Mouse (Mus musculus): ENCODE measurements at regions not wholly inside any gene's neighbourhood (a gene's known extent, or its start where the extent isn't known, plus 50 kb on each side); places are given as distances from the start of the nearest gene placed in this dataset.

- Histone ChIP-seq H3K4me1 (replicated peaks; ENCODE audit: low read depth, low read length) (no peaks in the 10 kb centered on the region), H3K27me3 (ENCODE audit: insufficient read depth, low read length) (0 out of 2 replicates have a peak, but pooled peaks cover 3% of the 10 kb centered on the region), H3K4me3 (replicated peaks; ENCODE audit: low read length) (no peak overlapping the region), H3K36me3 (ENCODE audit: insufficient read depth, low read length) (no peaks in the 10 kb centered on the region), H3K9me3 (ENCODE audit: low read length) (no peaks in the 10 kb centered on the region; the same call in 1 of the 2 replicates)
- TF ChIP-seq POU5F1 (IDR thresholded peaks at IDR 0.05; ENCODE audit: borderline replicate concordance, low read length) (no peak), NANOG (IDR thresholded peaks at IDR 0.05; ENCODE audit: borderline replicate concordance, low read length) (no peak), CTCF (conservative IDR thresholded peaks at IDR 0.05; ENCODE audit: low read length) (no peak)
These were observed 174.4 kb downstream of the Sptssa start for GRCm38 (mm10) chr12:54482020-54482419.

GRCm38 (mm10) chr12:54479841-54480240 lies 176.5 kb downstream of the Sptssa start:
- TF ChIP-seq CTCF (conservative IDR thresholded peaks at IDR 0.05; ENCODE audit: low read length): no peak
- TF ChIP-seq POU5F1 (IDR thresholded peaks at IDR 0.05; ENCODE audit: borderline replicate concordance, low read length): no peak
- no peak for TF ChIP-seq NANOG (IDR thresholded peaks at IDR 0.05; ENCODE audit: borderline replicate concordance, low read length)
- no peaks in the 10 kb centered on the region for H3K36me3 ChIP-seq (ENCODE audit: insufficient read depth, low read length)
- H3K9me3 ChIP-seq (ENCODE audit: low read length): no peaks in the 10 kb centered on the region; the same call in 1 of the 2 replicates
- H3K4me1 ChIP-seq (replicated peaks; ENCODE audit: low read depth, low read length): no peaks in the 10 kb centered on the region
- H3K4me3 ChIP-seq (replicated peaks; ENCODE audit: low read length): no peak overlapping the region
- no peaks in the 10 kb centered on the region for H3K27me3 ChIP-seq (ENCODE audit: insufficient read depth, low read length)

- Histone ChIP-seq H3K27me3 (ENCODE audit: insufficient read depth, low read length) (no peaks in the 10 kb centered on the region), H3K4me3 (replicated peaks; ENCODE audit: low read length) (no peak overlapping the region), H3K36me3 (ENCODE audit: insufficient read depth, low read length) (no peaks in the 10 kb centered on the region), H3K4me1 (replicated peaks; ENCODE audit: low read depth, low read length) (no peaks in the 10 kb centered on the region), H3K9me3 (ENCODE audit: low read length) (peaks cover 5% of the 10 kb centered on the region)
- TF ChIP-seq CTCF (conservative IDR thresholded peaks at IDR 0.05; ENCODE audit: low read length) (no peak), NANOG (IDR thresholded peaks at IDR 0.05; ENCODE audit: borderline replicate concordance, low read length) (no peak), POU5F1 (IDR thresholded peaks at IDR 0.05; ENCODE audit: borderline replicate concordance, low read length) (no peak)
These were observed 183.5 kb downstream of the Sptssa start for GRCm38 (mm10) chr12:54472881-54473280.

- Histone ChIP-seq H3K36me3 (ENCODE audit: insufficient read depth, low read length) (no peaks in the 10 kb centered on the region), H3K4me1 (replicated peaks; ENCODE audit: low read depth, low read length) (no peaks in the 10 kb centered on the region), H3K4me3 (replicated peaks; ENCODE audit: low read length) (no peak overlapping the region), H3K27me3 (ENCODE audit: insufficient read depth, low read length) (no peaks in the 10 kb centered on the region), H3K9me3 (ENCODE audit: low read length) (peaks cover 5% of the 10 kb centered on the region)
- TF ChIP-seq POU5F1 (IDR thresholded peaks at IDR 0.05; ENCODE audit: borderline replicate concordance, low read length): no peak
- no peak for TF ChIP-seq NANOG (IDR thresholded peaks at IDR 0.05; ENCODE audit: borderline replicate concordance, low read length)
- no peak for TF ChIP-seq CTCF (conservative IDR thresholded peaks at IDR 0.05; ENCODE audit: low read length)
These were observed 184.0 kb downstream of the Sptssa start for GRCm38 (mm10) chr12:54472407-54472806.

- H3K9me3 ChIP-seq (ENCODE audit: low read length): peaks cover 5% of the 10 kb centered on the region
- H3K27me3 ChIP-seq (ENCODE audit: insufficient read depth, low read length): no peaks in the 10 kb centered on the region
- H3K4me1 ChIP-seq (replicated peaks; ENCODE audit: low read depth, low read length): peaks cover 6% of the 10 kb centered on the region
- H3K36me3 ChIP-seq (ENCODE audit: insufficient read depth, low read length): no peaks in the 10 kb centered on the region
- H3K4me3 ChIP-seq (replicated peaks; ENCODE audit: low read length): no peak overlapping the region
- no peak for TF ChIP-seq NANOG (IDR thresholded peaks at IDR 0.05; ENCODE audit: borderline replicate concordance, low read length)
- TF ChIP-seq CTCF (conservative IDR thresholded peaks at IDR 0.05; ENCODE audit: low read length): no peak
- TF ChIP-seq POU5F1 (IDR thresholded peaks at IDR 0.05; ENCODE audit: borderline replicate concordance, low read length): no peak
These were observed 188.7 kb downstream of the Sptssa start for GRCm38 (mm10) chr12:54467635-54468034.

- TF ChIP-seq POU5F1 (IDR thresholded peaks at IDR 0.05; ENCODE audit: borderline replicate concordance, low read length) (no peak), CTCF (conservative IDR thresholded peaks at IDR 0.05; ENCODE audit: low read length) (no peak), NANOG (IDR thresholded peaks at IDR 0.05; ENCODE audit: borderline replicate concordance, low read length) (no peak)
- no peaks in the 10 kb centered on the region for H3K9me3 ChIP-seq (ENCODE audit: low read length)
- no peak overlapping the region for H3K4me3 ChIP-seq (replicated peaks; ENCODE audit: low read length)
These were observed 192.6 kb downstream of the Sptssa start for GRCm38 (mm10) chr12:54463806-54464205.

GRCm38 (mm10) chr12:54461411-54461810 lies 195.0 kb downstream of the Sptssa start:
- H3K36me3 ChIP-seq (ENCODE audit: insufficient read depth, low read length): no peaks in the 10 kb centered on the region
- H3K4me3 ChIP-seq (replicated peaks; ENCODE audit: low read length): no peak overlapping the region
- H3K27me3 ChIP-seq (ENCODE audit: insufficient read depth, low read length): no peaks in the 10 kb centered on the region
- TF ChIP-seq NANOG (IDR thresholded peaks at IDR 0.05; ENCODE audit: borderline replicate concordance, low read length) (no peak), POU5F1 (IDR thresholded peaks at IDR 0.05; ENCODE audit: borderline replicate concordance, low read length) (no peak), CTCF (conservative IDR thresholded peaks at IDR 0.05; ENCODE audit: low read length) (no peak)
- H3K9me3 ChIP-seq (ENCODE audit: low read length): no peaks in the 10 kb centered on the region
- H3K4me1 ChIP-seq (replicated peaks; ENCODE audit: low read depth, low read length): peaks cover 6% of the 10 kb centered on the region

More at GRCm38 (mm10) chr12:54463806-54464205, 192.6 kb downstream of the Sptssa start:
- Histone ChIP-seq H3K36me3 (ENCODE audit: insufficient read depth, low read length) (no peaks in the 10 kb centered on the region), H3K4me1 (replicated peaks; ENCODE audit: low read depth, low read length) (peaks cover 6% of the 10 kb centered on the region), H3K27me3 (ENCODE audit: insufficient read depth, low read length) (no peaks in the 10 kb centered on the region)

GRCm38 (mm10) chr12:54460135-54460523 lies 196.2 kb downstream of the Sptssa start:
- Histone ChIP-seq H3K4me3 (replicated peaks; ENCODE audit: low read length) (no peak overlapping the region), H3K4me1 (replicated peaks; ENCODE audit: low read depth, low read length) (peaks cover 4% of the 10 kb centered on the region), H3K27me3 (ENCODE audit: insufficient read depth, low read length) (no peaks in the 10 kb centered on the region), H3K9me3 (ENCODE audit: low read length) (no peaks in the 10 kb centered on the region), H3K36me3 (ENCODE audit: insufficient read depth, low read length) (no peaks in the 10 kb centered on the region)
- TF ChIP-seq POU5F1 (IDR thresholded peaks at IDR 0.05; ENCODE audit: borderline replicate concordance, low read length): no peak

GRCm38 (mm10) chr12:54459462-54460134 lies 196.8 kb downstream of the Sptssa start:
- Histone ChIP-seq H3K4me3 (replicated peaks; ENCODE audit: low read length) (no peak overlapping the region), H3K36me3 (ENCODE audit: insufficient read depth, low read length) (no peaks in the 10 kb centered on the region), H3K9me3 (ENCODE audit: low read length) (no peaks in the 10 kb centered on the region), H3K4me1 (replicated peaks; ENCODE audit: low read depth, low read length) (no peaks in the 10 kb centered on the region), H3K27me3 (ENCODE audit: insufficient read depth, low read length) (no peaks in the 10 kb centered on the region)
- no peak for TF ChIP-seq CTCF (conservative IDR thresholded peaks at IDR 0.05; ENCODE audit: low read length)
- no peak for TF ChIP-seq POU5F1 (IDR thresholded peaks at IDR 0.05; ENCODE audit: borderline replicate concordance, low read length)

Data from E14TG2a.4 (cell line).